Mouse (Mus musculus) neural tube, embryonic 11.5 days (tissue): ENCODE data around the gene Eva1a. TPM values are rescaled to one million over a fixed set of nuclear protein-coding genes. Genes with fewer than 3 reads are reported as not detected.

ENCODE experiments used
- ATAC-seq: fragments of 200-750 bp; cut with Nextera tagmentation; 2 replicates; pipeline ENCODE4 v1.8.0; 2017; ENCODE audit warnings: moderate number of reproducible peaks, mild to moderate bottlenecking, moderate TSS enrichment, moderate library complexity; ENCODE audit not compliant: insufficient read depth, low FRiP score, low TSS enrichment
- DNase-seq: peaks from one replicate; pipeline ENCODE4 v3.0.0-alpha.2; 2015; ENCODE audit warnings: low spot score
- H3K27ac ChIP-seq: fragments of 300-500 bp; sonication (generic); 2 replicates; pipeline ENCODE4 v1.5.1; 2014; ENCODE audit warnings: low read depth, mild to moderate bottlenecking, low read length
- H3K27me3 ChIP-seq: fragments of 300-500 bp; sonication (generic); 2 replicates; pipeline ENCODE4 v1.6.1; 2014; ENCODE audit warnings: mild to moderate bottlenecking, low read length, mixed read lengths; ENCODE audit not compliant: control insufficient read depth, insufficient read depth
- H3K36me3 ChIP-seq: fragments of 300-500 bp; sonication (generic); 2 replicates; pipeline ENCODE4 v1.6.1; 2014; ENCODE audit warnings: mild to moderate bottlenecking, low read length, moderate library complexity, mixed read lengths; ENCODE audit not compliant: control insufficient read depth, insufficient read depth
- H3K4me1 ChIP-seq: fragments of 300-500 bp; sonication (generic); 2 replicates; pipeline ENCODE4 v1.6.1; 2014; ENCODE audit warnings: low read length, mixed read lengths; ENCODE audit not compliant: control insufficient read depth, insufficient read depth
- H3K4me2 ChIP-seq: fragments of 300-500 bp; sonication (generic); 2 replicates; pipeline ENCODE4 v1.6.1; 2014; ENCODE audit warnings: low read depth, mild to moderate bottlenecking, moderate library complexity
- H3K4me3 ChIP-seq: fragments of 300-500 bp; sonication (generic); 2 replicates; pipeline ENCODE4 v1.5.1; 2014; ENCODE audit warnings: low read depth, low read length
- H3K9ac ChIP-seq: fragments of 300-500 bp; sonication (generic); 2 replicates; pipeline ENCODE4 v1.6.1; 2014; ENCODE audit warnings: mild to moderate bottlenecking, low read length
- H3K9me3 ChIP-seq: fragments of 300-500 bp; sonication (generic); 2 replicates; pipeline ENCODE4 v1.6.1; 2016; ENCODE audit warnings: low read length; ENCODE audit not compliant: control insufficient read depth
- WGBS: fragments of 180-500 bp; shearing (Covaris S2); extraction: QIAGEN DNeasy Blood & Tissue Kit; methylation state at CpG from one replicate; pipeline ENCODE4 v1.1.7; 2014; 5-methylcytosine and 5-hydroxymethylcytosine counted together
- polyA plus RNA-seq: library from polyadenylated mRNA; unstranded; fragments of >200 nt; fragmentation: Nextera tagmentation; extraction: Ambion mirVana; gene quantifications from 2 replicates; pipeline ENCODE4 v1.2.1, GENCODE M21; 2014

Gene Eva1a
- polyA plus RNA-seq, 1 experiment from 2014 or later, result 4.7 TPM

- no peaks in the 10 kb centered on the region for H3K27me3 ChIP-seq
- no peak overlapping the region for H3K4me2 ChIP-seq
- no peak for DNase-seq
- ATAC-seq, result no peak
- no peaks in the 10 kb centered on the region for H3K9me3 ChIP-seq
- H3K27ac ChIP-seq, result no peak overlapping the region
- no peaks in the 10 kb centered on the region for H3K4me1 ChIP-seq
- H3K4me3 ChIP-seq, result no peak overlapping the region
- 90% methylated on average over 2 of the region's 2 CpGs for WGBS
- no peak overlapping the region for H3K9ac ChIP-seq
- no peaks in the 10 kb centered on the region for H3K36me3 ChIP-seq
Measured at GRCm38 (mm10) chr6:82125134-82125533, 84.3 kb downstream of the Eva1a start.

- no peaks in the 10 kb centered on the region for H3K27me3 ChIP-seq
- no peaks in the 10 kb centered on the region for H3K9me3 ChIP-seq
- no peak overlapping the region for H3K4me2 ChIP-seq
- no peak overlapping the region for H3K27ac ChIP-seq
- ATAC-seq (no peak), DNase-seq (no peak)
- no peaks in the 10 kb centered on the region for H3K4me1 ChIP-seq
- H3K36me3 ChIP-seq, result no peaks in the 10 kb centered on the region
- no peak overlapping the region for H3K9ac ChIP-seq
- no peak overlapping the region for H3K4me3 ChIP-seq
- WGBS, result 71% methylated on average over 9 of the region's 9 CpGs
Measured at GRCm38 (mm10) chr6:82127827-82128226, 87.0 kb downstream of the Eva1a start.

- Histone ChIP-seq H3K4me3 (no peak overlapping the region), H3K4me2 (no peak overlapping the region), H3K27ac (no peak overlapping the region), H3K9me3 (no peaks in the 10 kb centered on the region), H3K9ac (no peak overlapping the region), H3K27me3 (no peaks in the 10 kb centered on the region), H3K36me3 (no peaks in the 10 kb centered on the region), H3K4me1 (no peaks in the 10 kb centered on the region)
- 70% methylated on average over 9 of the region's 9 CpGs for WGBS
- no peak for ATAC-seq
- DNase-seq, result no peak
Measured at GRCm38 (mm10) chr6:82129630-82130217, 88.9 kb downstream of the Eva1a start.

- Histone ChIP-seq H3K36me3 (no peaks in the 10 kb centered on the region), H3K27me3 (no peaks in the 10 kb centered on the region), H3K9me3 (no peaks in the 10 kb centered on the region), H3K9ac (no peak overlapping the region), H3K4me3 (no peak overlapping the region), H3K4me1 (no peaks in the 10 kb centered on the region), H3K27ac (no peak overlapping the region), H3K4me2 (no peak overlapping the region)
- no peak for ATAC-seq
- DNase-seq, result no peak
- 81% methylated on average over 13 of the region's 13 CpGs for WGBS
Measured at GRCm38 (mm10) chr6:82132876-82133591, 92.2 kb downstream of the Eva1a start.

- H3K9me3 ChIP-seq, result no peaks in the 10 kb centered on the region
- H3K27ac ChIP-seq, result no peak overlapping the region
- ATAC-seq, result no peak
- no peaks in the 10 kb centered on the region for H3K4me1 ChIP-seq
- no peak for DNase-seq
- 69% methylated on average over 7 of the region's 7 CpGs for WGBS
- no peak overlapping the region for H3K9ac ChIP-seq
- no peaks in the 10 kb centered on the region for H3K36me3 ChIP-seq
- no peak overlapping the region for H3K4me2 ChIP-seq
- no peaks in the 10 kb centered on the region for H3K27me3 ChIP-seq
- no peak overlapping the region for H3K4me3 ChIP-seq
Measured at GRCm38 (mm10) chr6:82133592-82133978, 92.7 kb downstream of the Eva1a start.

GRCm38 (mm10) chr6:82135959-82136712, 95.3 kb downstream of the Eva1a start:
- H3K4me3 ChIP-seq, result no peak overlapping the region
- no peak for ATAC-seq
- WGBS, result 66% methylated on average over 13 of the region's 13 CpGs
- H3K36me3 ChIP-seq, result no peaks in the 10 kb centered on the region
- H3K27me3 ChIP-seq, result no peaks in the 10 kb centered on the region
- no peak overlapping the region for H3K9ac ChIP-seq
- DNase-seq, result no peak
- H3K4me1 ChIP-seq, result no peaks in the 10 kb centered on the region
- no peak overlapping the region for H3K27ac ChIP-seq
- no peaks in the 10 kb centered on the region for H3K9me3 ChIP-seq
- no peak overlapping the region for H3K4me2 ChIP-seq

Other genes starting within 250 kb of the Eva1a start
- 10.2 and 14.5 TPM in 2 replicates for gene Gcfc2, start 117.4 kb upstream of the Eva1a start, polyA plus RNA-seq
- 60.1 and 62.3 TPM in 2 replicates for gene Mrpl19, start 75.1 kb upstream of the Eva1a start, polyA plus RNA-seq